Mouse (Mus musculus) retina, postnatal 1 day (tissue): Measurements from ENCODE around the gene Negr1.
A peak's percentile ranks its signal among the peaks of the same experiment; 100 is the strongest.

Experiments
- DNase-seq: peaks from one replicate; pipeline ENCODE4 v3.0.0-alpha.2; 2012

The Negr1 gene

GRCm38 (mm10) chr3:156921369-156921768 lies 359.8 kb downstream of the Negr1 start:
- no peak for DNase-seq

- DNase-seq: no peak
Observed at GRCm38 (mm10) chr3:156923159-156923558, 361.6 kb downstream of the Negr1 start.

- DNase-seq: no peak
Observed at GRCm38 (mm10) chr3:156925102-156925501, 363.5 kb downstream of the Negr1 start.

- no peak for DNase-seq
Observed at GRCm38 (mm10) chr3:156928396-156929061, 366.9 kb downstream of the Negr1 start.

GRCm38 (mm10) chr3:156929062-156929397 lies 367.4 kb downstream of the Negr1 start:
- DNase-seq: no peak

GRCm38 (mm10) chr3:156929677-156930440 lies 368.3 kb downstream of the Negr1 start:
- DNase-seq: peak; percentile 68

- DNase-seq: no peak
Observed at GRCm38 (mm10) chr3:156931011-156931410, 369.4 kb downstream of the Negr1 start.

- DNase-seq: no peak
Observed at GRCm38 (mm10) chr3:156931540-156931939, 369.9 kb downstream of the Negr1 start.

- DNase-seq: no peak
Observed at GRCm38 (mm10) chr3:156934778-156935290, 373.2 kb downstream of the Negr1 start.

- peak; percentile 11 for DNase-seq
Observed at GRCm38 (mm10) chr3:156947404-156947803, 385.8 kb downstream of the Negr1 start.

GRCm38 (mm10) chr3:156952970-156953369 lies 391.4 kb downstream of the Negr1 start:
- DNase-seq: no peak

GRCm38 (mm10) chr3:156955094-156955493 lies 393.5 kb downstream of the Negr1 start:
- no peak for DNase-seq

GRCm38 (mm10) chr3:156958640-156959039 lies 397.0 kb downstream of the Negr1 start:
- no peak for DNase-seq

GRCm38 (mm10) chr3:156968764-156969163 lies 407.2 kb downstream of the Negr1 start:
- no peak for DNase-seq

GRCm38 (mm10) chr3:156971104-156971503 lies 409.5 kb downstream of the Negr1 start:
- DNase-seq: no peak

GRCm38 (mm10) chr3:156976816-156977215 lies 415.2 kb downstream of the Negr1 start:
- no peak for DNase-seq

GRCm38 (mm10) chr3:156980042-156980716 lies 418.6 kb downstream of the Negr1 start:
- DNase-seq: no peak

GRCm38 (mm10) chr3:156982102-156982501 lies 420.5 kb downstream of the Negr1 start:
- DNase-seq: peak; percentile 83

- no peak for DNase-seq
Observed at GRCm38 (mm10) chr3:156987113-156987512, 425.5 kb downstream of the Negr1 start.

GRCm38 (mm10) chr3:156992171-156992570 lies 430.6 kb downstream of the Negr1 start:
- DNase-seq: no peak

GRCm38 (mm10) chr3:156992811-156993210 lies 431.2 kb downstream of the Negr1 start:
- no peak for DNase-seq

- DNase-seq: no peak
Observed at GRCm38 (mm10) chr3:156999177-156999808, 437.7 kb downstream of the Negr1 start.

GRCm38 (mm10) chr3:157021632-157022031 lies 460.0 kb downstream of the Negr1 start:
- DNase-seq: no peak
